Mouse (Mus musculus) liver, embryonic 16.5 days (tissue): ENCODE results near the gene Glis1. TPM values are rescaled to one million over a fixed set of nuclear protein-coding genes. Genes with fewer than 3 reads are reported as not detected.

Source experiments
- ATAC-seq: fragments of 200-750 bp; cut with Nextera tagmentation; 2 replicates; pipeline ENCODE4 v1.8.0; 2017; ENCODE audit warnings: low read depth, mild to moderate bottlenecking, moderate number of reproducible peaks, moderate library complexity
- H3K27ac ChIP-seq: fragments of 300-500 bp; sonication (generic); 2 replicates; pipeline ENCODE4 v1.5.1; 2014; ENCODE audit warnings: mild to moderate bottlenecking, low read length
- H3K27me3 ChIP-seq: fragments of 300-500 bp; sonication (generic); 2 replicates; pipeline ENCODE4 v1.6.1; 2014; ENCODE audit warnings: low read depth, low read length, mixed read lengths; ENCODE audit not compliant: control insufficient read depth, insufficient read depth
- H3K36me3 ChIP-seq: fragments of 300-500 bp; sonication (generic); 2 replicates; pipeline ENCODE4 v1.6.1; 2014; ENCODE audit warnings: mild to moderate bottlenecking; ENCODE audit not compliant: control insufficient read depth, insufficient read depth
- H3K4me1 ChIP-seq: fragments of 300-500 bp; sonication (generic); 2 replicates; pipeline ENCODE4 v1.6.1; 2014; ENCODE audit warnings: low read depth, low read length, mixed read lengths; ENCODE audit not compliant: control insufficient read depth
- H3K4me2 ChIP-seq: fragments of 300-500 bp; sonication (generic); 2 replicates; pipeline ENCODE4 v1.6.1; 2014; ENCODE audit warnings: low read depth, low read length, mixed read lengths
- H3K4me3 ChIP-seq: fragments of 300-500 bp; sonication (generic); 2 replicates; pipeline ENCODE4 v1.5.1; 2014; ENCODE audit warnings: low read depth, mild to moderate bottlenecking, low read length
- H3K9ac ChIP-seq: fragments of 300-500 bp; sonication (generic); 2 replicates; pipeline ENCODE4 v1.6.1; 2014; ENCODE audit warnings: low read depth, low read length
- H3K9me3 ChIP-seq: fragments of 300-500 bp; sonication (generic); replicated peaks from 2 replicates; pipeline ENCODE4 v1.6.1; 2016; ENCODE audit warnings: low read length; ENCODE audit not compliant: control insufficient read depth
- WGBS: fragments of 180-500 bp; shearing (Covaris S2); extraction: QIAGEN DNeasy Blood & Tissue Kit; methylation state at CpG from one replicate; pipeline ENCODE4 v1.1.7; 2014; ENCODE audit not compliant: insufficient replicate concordance; 5-methylcytosine and 5-hydroxymethylcytosine counted together
- polyA plus RNA-seq: library from polyadenylated mRNA; unstranded; fragments of >200 nt; fragmentation: Nextera tagmentation; extraction: Ambion mirVana; gene quantifications from 2 replicates; pipeline ENCODE4 v1.2.1, GENCODE M21; 2015

Gene Glis1
- polyA plus RNA-seq, 1 experiment from 2014 or later, result 0.55 TPM

DNA sequence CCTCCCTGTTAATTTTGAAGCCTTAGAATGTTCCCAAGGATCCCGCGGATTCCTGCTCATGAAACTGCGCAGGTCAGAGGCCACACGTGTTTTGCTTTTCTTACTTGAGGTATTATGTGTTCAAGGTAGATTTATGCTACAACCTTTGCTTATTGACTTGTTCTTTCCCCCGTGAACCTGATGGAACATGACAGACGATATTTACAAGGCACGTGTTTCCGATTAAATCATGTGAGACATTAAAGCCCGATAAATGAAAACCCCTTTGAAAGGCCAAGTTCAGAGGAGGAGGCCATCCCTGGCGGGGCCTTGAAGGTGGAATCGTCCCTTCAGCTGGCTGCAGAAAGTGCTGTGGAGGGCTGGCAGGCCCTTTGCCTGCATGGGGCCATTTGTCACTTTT is 26.1 kb downstream of the Glis1 start:
- no peak overlapping the region for H3K4me2 ChIP-seq
- no peaks in the 10 kb centered on the region for H3K36me3 ChIP-seq
- H3K9ac ChIP-seq, result no peak overlapping the region
- peaks cover 27% of the 10 kb centered on the region for H3K4me1 ChIP-seq
- H3K4me3 ChIP-seq, result no peak overlapping the region
- no peaks in the 10 kb centered on the region for H3K9me3 ChIP-seq
- 77% methylated on average over 11 of the region's 11 CpGs for WGBS
- no peak for ATAC-seq
- no peaks in the 10 kb centered on the region for H3K27me3 ChIP-seq
- H3K27ac ChIP-seq, result no peak overlapping the region

DNA sequence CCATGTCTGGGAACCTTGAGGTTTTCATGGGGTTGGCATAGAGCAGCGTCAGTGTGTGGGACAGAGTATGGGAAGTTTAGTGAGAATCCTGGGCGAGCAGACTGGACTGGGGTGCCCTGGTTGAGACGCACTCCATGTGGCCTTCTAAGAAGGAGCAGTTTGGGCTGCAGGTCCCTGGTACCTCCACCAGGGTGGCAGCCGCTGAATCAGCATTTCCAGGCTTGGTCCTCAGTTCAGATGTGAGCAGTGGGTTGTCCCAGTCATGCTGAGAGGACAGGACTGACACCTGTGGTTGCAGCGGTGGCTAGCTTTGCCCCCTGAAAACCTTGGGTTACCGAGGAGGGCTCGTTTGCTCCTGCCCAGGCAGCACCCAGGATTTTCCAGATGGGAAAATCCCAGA is 33.4 kb downstream of the Glis1 start:
- no peak for ATAC-seq
- H3K9ac ChIP-seq, result no peak overlapping the region
- H3K4me1 ChIP-seq, result no peaks in the 10 kb centered on the region
- H3K4me2 ChIP-seq, result no peak overlapping the region
- 59% methylated on average over 7 of the region's 7 CpGs for WGBS
- H3K36me3 ChIP-seq, result no peaks in the 10 kb centered on the region
- H3K4me3 ChIP-seq, result no peak overlapping the region
- no peak overlapping the region for H3K27ac ChIP-seq
- no peaks in the 10 kb centered on the region for H3K27me3 ChIP-seq
- H3K9me3 ChIP-seq, result no peaks in the 10 kb centered on the region

DNA sequence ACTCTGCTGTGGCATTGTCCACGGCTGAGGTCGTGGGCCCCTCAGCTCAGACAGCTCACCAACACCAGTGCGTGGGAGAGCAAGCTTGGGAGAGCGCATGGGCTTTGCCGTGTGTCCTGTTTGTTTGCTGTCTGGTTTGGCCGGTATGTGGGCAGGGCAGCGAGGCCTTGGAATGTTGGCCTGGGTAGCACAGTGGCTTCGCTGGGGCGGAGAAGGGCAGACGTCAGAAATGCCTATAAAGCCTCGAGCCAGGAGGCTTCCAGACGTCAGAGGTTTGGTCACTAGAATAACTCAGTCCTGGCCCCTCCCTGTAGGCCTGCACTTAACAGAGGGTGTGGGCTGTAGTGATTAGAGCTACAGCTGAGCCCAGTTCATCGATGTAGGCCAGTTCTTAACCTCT is 33.9 kb downstream of the Glis1 start:
- no peak overlapping the region for H3K27ac ChIP-seq
- ATAC-seq, result no peak; the same call in 1 of the 2 replicates
- no peak overlapping the region for H3K9ac ChIP-seq
- H3K4me3 ChIP-seq, result no peak overlapping the region
- H3K9me3 ChIP-seq, result no peaks in the 10 kb centered on the region
- H3K4me1 ChIP-seq, result no peaks in the 10 kb centered on the region
- no peaks in the 10 kb centered on the region for H3K27me3 ChIP-seq
- no peak overlapping the region for H3K4me2 ChIP-seq
- WGBS, result 44% methylated on average over 13 of the region's 13 CpGs
- no peaks in the 10 kb centered on the region for H3K36me3 ChIP-seq

DNA sequence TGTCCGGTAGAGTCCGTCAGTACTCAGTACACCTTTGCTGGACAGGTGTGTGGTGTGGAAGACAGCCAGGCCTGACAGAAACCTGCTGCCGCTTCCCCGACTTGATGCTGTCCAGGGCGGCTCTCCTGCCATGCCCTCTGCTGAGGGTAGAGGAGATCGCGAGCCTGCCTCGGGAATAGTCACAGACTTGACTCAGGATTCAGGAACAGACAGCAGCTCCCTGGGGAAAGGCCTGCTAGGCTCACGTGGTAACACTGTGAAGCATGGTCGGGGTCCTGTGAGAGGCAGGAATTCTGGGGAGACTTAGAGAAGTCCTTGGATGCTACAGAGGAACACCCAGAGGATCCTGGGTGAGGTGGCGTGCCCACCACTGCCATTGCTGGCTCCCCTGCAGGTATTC is 34.4 kb downstream of the Glis1 start:
- H3K36me3 ChIP-seq, result no peaks in the 10 kb centered on the region
- ATAC-seq, result no peak
- no peaks in the 10 kb centered on the region for H3K4me1 ChIP-seq
- no peak overlapping the region for H3K4me2 ChIP-seq
- WGBS, result 56% methylated on average over 11 of the region's 11 CpGs
- no peak overlapping the region for H3K27ac ChIP-seq
- H3K27me3 ChIP-seq, result no peaks in the 10 kb centered on the region
- H3K4me3 ChIP-seq, result no peak overlapping the region
- no peak overlapping the region for H3K9ac ChIP-seq
- H3K9me3 ChIP-seq, result no peaks in the 10 kb centered on the region

DNA sequence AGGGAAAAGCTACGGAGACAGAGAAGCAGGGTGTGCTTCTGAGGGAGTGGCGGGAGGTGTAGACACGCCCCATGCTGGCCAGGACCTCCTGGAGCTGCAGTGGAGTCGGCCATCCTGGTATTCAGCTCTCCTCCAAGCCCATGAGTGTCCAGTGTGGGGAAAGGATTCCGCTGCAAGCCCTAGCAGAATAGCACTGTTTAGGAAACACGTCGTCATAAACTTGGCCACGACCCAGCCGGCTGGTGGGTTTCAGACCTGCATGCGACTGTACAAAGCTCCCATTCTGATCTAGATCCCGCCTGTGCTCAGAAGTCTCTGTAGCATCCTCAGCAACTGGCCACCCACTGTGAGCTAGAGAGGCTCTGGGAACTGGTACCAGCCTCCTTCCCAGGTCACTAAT is 41.9 kb downstream of the Glis1 start:
- Histone ChIP-seq H3K27ac (no peak overlapping the region), H3K9ac (no peak overlapping the region), H3K9me3 (no peaks in the 10 kb centered on the region), H3K4me3 (no peak overlapping the region), H3K4me1 (no peaks in the 10 kb centered on the region), H3K36me3 (no peaks in the 10 kb centered on the region), H3K27me3 (no peaks in the 10 kb centered on the region), H3K4me2 (no peak overlapping the region)
- no peak for ATAC-seq
- 58% methylated on average over 11 of the region's 11 CpGs for WGBS

DNA sequence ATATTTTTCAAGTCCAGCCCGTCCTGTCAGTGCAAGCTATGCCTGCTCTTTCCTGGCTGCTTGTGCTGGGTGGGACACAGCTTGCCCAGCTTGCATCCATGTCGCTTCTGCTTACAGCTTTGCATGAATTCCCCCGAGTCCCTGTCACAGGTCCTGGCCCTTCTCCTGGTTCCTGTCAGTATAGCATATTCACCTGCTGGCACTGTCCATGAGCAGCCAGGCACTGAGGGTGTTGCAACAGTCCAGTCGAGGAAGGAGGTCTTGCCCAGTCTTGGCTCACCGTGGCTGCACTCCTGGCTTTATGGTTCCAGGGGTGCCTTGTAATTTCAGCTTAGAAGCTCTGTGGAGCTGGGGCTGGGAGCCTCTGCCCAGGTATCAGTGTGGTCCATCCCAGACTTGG is 44.6 kb downstream of the Glis1 start:
- ATAC-seq, result no peak
- no peaks in the 10 kb centered on the region for H3K4me1 ChIP-seq
- no peak overlapping the region for H3K4me2 ChIP-seq
- H3K36me3 ChIP-seq, result no peaks in the 10 kb centered on the region
- H3K27ac ChIP-seq, result no peak overlapping the region
- no peaks in the 10 kb centered on the region for H3K27me3 ChIP-seq
- H3K9me3 ChIP-seq, result no peaks in the 10 kb centered on the region
- H3K9ac ChIP-seq, result no peak overlapping the region
- no peak overlapping the region for H3K4me3 ChIP-seq
- 56% methylated on average over 5 of the region's 5 CpGs for WGBS

DNA sequence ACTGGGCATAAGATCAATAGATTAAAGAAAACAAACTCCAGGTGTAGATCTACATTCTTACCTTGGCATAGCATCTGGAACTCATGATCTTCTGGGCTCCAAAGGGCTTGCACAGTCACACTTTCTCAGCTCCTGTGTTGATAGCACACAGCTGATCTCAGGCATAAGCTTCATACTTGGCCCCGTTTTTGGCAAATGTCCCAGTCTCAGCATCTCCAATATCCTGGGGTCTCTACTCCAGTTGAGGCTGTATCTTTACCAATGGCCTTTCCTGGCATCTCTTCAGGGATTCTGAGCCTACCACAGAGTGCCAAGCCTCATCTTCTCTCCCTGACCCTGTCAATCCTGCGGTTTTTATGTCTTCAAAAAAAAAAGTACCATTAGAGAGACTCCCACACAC is 48.1 kb downstream of the Glis1 start:
- no peaks in the 10 kb centered on the region for H3K27me3 ChIP-seq
- no peak overlapping the region for H3K4me3 ChIP-seq
- ATAC-seq, result no peak
- no peak overlapping the region for H3K9ac ChIP-seq
- H3K4me2 ChIP-seq, result no peak overlapping the region
- no peaks in the 10 kb centered on the region for H3K4me1 ChIP-seq
- no peak overlapping the region for H3K27ac ChIP-seq
- no peaks in the 10 kb centered on the region for H3K36me3 ChIP-seq
- WGBS, result 62% methylated on average over 2 of the region's 2 CpGs
- no peaks in the 10 kb centered on the region for H3K9me3 ChIP-seq

DNA sequence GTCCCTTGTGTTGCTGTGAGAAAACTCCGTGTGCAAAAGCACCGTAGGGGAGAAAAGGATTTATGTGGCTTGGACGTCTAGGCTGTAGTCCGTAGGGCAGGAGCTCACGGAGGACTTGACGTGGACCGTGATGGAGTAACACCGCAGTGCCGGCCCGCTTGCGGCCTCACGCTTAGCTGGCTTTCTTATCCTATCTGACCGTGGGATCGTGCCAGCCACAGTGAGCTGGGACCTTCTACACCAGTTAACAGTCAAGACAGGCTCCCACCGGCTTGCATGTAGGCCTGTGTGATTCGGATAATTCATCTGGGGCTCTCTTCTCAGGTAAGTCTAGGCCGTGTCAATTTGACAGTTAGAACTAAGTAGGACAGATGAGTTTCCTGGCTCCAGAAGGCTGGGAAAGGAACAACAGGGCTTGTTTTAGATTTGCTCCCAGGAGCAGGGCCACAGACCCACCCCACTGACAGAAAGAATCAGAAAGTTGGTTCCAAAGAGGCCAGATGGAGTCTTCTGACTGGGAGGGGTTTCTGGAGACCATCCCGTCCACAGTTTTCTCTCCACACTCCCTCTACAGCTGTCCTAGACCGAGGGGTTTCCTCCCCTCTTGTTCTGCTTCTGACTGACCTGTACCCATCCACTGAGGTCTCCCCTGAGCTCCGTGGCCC is 49.3 kb downstream of the Glis1 start:
- no peak overlapping the region for H3K4me2 ChIP-seq
- no peaks in the 10 kb centered on the region for H3K4me1 ChIP-seq
- no peaks in the 10 kb centered on the region for H3K9me3 ChIP-seq
- ATAC-seq, result no peak
- no peaks in the 10 kb centered on the region for H3K27me3 ChIP-seq
- WGBS, result 74% methylated on average over 20 of the region's 20 CpGs
- no peak overlapping the region for H3K4me3 ChIP-seq
- H3K27ac ChIP-seq, result no peak overlapping the region
- H3K36me3 ChIP-seq, result no peaks in the 10 kb centered on the region
- no peak overlapping the region for H3K9ac ChIP-seq

DNA sequence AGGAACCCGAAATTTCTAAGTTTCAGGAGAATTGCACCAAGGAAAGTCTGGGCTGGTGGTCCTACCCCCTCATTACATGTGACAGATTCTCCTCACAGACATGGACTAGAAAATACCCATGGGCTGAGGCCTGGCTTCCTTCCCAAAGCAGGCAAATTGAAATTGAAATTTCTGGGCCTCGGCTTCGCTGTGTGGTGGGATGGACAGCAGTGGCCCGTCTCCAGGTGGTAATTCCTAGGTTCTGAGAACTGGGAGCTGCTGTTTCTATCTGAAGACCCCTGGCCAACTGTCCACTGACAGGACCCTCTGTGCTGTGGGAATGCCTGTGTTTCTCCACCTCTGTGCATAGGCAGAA is 49.8 kb downstream of the Glis1 start:
- no peak for ATAC-seq
- H3K9me3 ChIP-seq, result no peaks in the 10 kb centered on the region
- no peak overlapping the region for H3K27ac ChIP-seq
- no peaks in the 10 kb centered on the region for H3K36me3 ChIP-seq
- H3K27me3 ChIP-seq, result no peaks in the 10 kb centered on the region
- no peak overlapping the region for H3K4me2 ChIP-seq
- no peak overlapping the region for H3K4me3 ChIP-seq
- no peaks in the 10 kb centered on the region for H3K4me1 ChIP-seq
- 65% methylated on average over 4 of the region's 4 CpGs for WGBS
- H3K9ac ChIP-seq, result no peak overlapping the region
